Mouse (Mus musculus) MEL (cell line): ENCODE results near the gene Zscan2. TPM values are rescaled to one million over a fixed set of nuclear protein-coding genes. Genes with fewer than 3 reads are reported as not detected.

Experiments
- DNase-seq: peaks from one replicate; pipeline ENCODE4 v3.0.0; 2011; ENCODE audit warnings: low read depth, low spot score
- H3K27ac ChIP-seq: 2 replicates; pipeline ENCODE4 v1.5.1; 2012; ENCODE audit warnings: low read depth, mild to moderate bottlenecking, control low read depth, low read length, moderate library complexity; ENCODE audit not compliant: control insufficient read depth
- H3K27me3 ChIP-seq, 2 experiments: fragments of 150-350 bp in 1 of 2; sonication (generic) in 1 of 2; 2 replicates each; pipeline ENCODE4 v1.6.1; 2012; ENCODE audit warnings: low read length in 2 of 2, mild to moderate bottlenecking in 2 of 2, improper control_type of control experiment in 1 of 2, moderate library complexity in 1 of 2; ENCODE audit not compliant: insufficient read depth in 2 of 2, control insufficient read depth in 1 of 2
- H3K36me3 ChIP-seq, 2 experiments: 2 replicates each; pipeline ENCODE4 v1.6.1; 2012 to 2014; ENCODE audit warnings: low read length in 2 of 2, improper control_type of control experiment in 1 of 2, inconsistent platforms in 1 of 2, mild to moderate bottlenecking in 1 of 2; ENCODE audit not compliant: insufficient read depth in 2 of 2, control insufficient read depth in 1 of 2
- H3K4me1 ChIP-seq, 2 experiments: fragments of 150-350 bp in 1 of 2; sonication (generic) in 1 of 2; 2 replicates each; pipeline ENCODE4 v1.6.1; 2012; ENCODE audit warnings: low read length in 2 of 2, improper control_type of control experiment in 1 of 2, mild to moderate bottlenecking in 1 of 2; ENCODE audit not compliant: insufficient read depth in 2 of 2, control insufficient read depth in 1 of 2
- H3K4me3 ChIP-seq, 2 experiments: fragments of 150-350 bp in 1 of 2; sonication (generic) in 1 of 2; 2 replicates each; pipeline ENCODE4 v1.5.1; 2012; ENCODE audit warnings: low read depth in 2 of 2, low read length in 2 of 2, mild to moderate bottlenecking in 2 of 2, moderate library complexity in 2 of 2, control low read depth in 1 of 2, improper control_type of control experiment in 1 of 2; ENCODE audit not compliant: control insufficient read depth in 1 of 2, insufficient read depth in 1 of 2
- H3K79me2 ChIP-seq: 2 replicates; pipeline ENCODE4 v1.6.1; 2012; ENCODE audit warnings: mild to moderate bottlenecking, low read length, moderate library complexity; ENCODE audit not compliant: control insufficient read depth, poor library complexity, insufficient read depth
- H3K9ac ChIP-seq: 2 replicates; pipeline ENCODE4 v1.6.1; 2012; ENCODE audit warnings: low read depth, mild to moderate bottlenecking, control low read depth, low read length, moderate library complexity; ENCODE audit not compliant: control insufficient read depth, poor library complexity, severe bottlenecking
- H3K9me3 ChIP-seq: fragments of 150-350 bp; sonication (generic); replicated peaks from 2 replicates; pipeline ENCODE4 v1.6.1; 2012; ENCODE audit warnings: mild to moderate bottlenecking, low read length, improper control_type of control experiment, moderate library complexity; ENCODE audit not compliant: insufficient read depth
- BHLHE40 ChIP-seq: IDR thresholded peaks from 2 replicates; pipeline ENCODE4 v1.6.1; 2012; ENCODE audit warnings: low read depth, mild to moderate bottlenecking, inconsistent platforms, low read length, improper control_type of control experiment, borderline replicate concordance
- CHD1 ChIP-seq: IDR thresholded peaks from 2 replicates; pipeline ENCODE4 v1.6.1; 2012; ENCODE audit warnings: low read depth, mild to moderate bottlenecking, inconsistent platforms, low read length, improper control_type of control experiment
- CHD2 ChIP-seq: IDR thresholded peaks from 2 replicates; pipeline ENCODE4 v1.6.1; 2011; ENCODE audit warnings: low read length, improper control_type of control experiment
- CTCF ChIP-seq, 3 experiments: IDR thresholded peaks in 2 of 3; conservative IDR thresholded peaks in 1 of 3; 2 replicates each; pipeline ENCODE4 v1.5.1; 2011 to 2012; ENCODE audit warnings: low read length in 3 of 3, low read depth in 2 of 3, mild to moderate bottlenecking in 2 of 3, improper control_type of control experiment in 1 of 3, inconsistent platforms in 1 of 3, mixed read lengths in 1 of 3, moderate library complexity in 1 of 3; ENCODE audit not compliant: control insufficient read depth in 1 of 3, insufficient read depth in 1 of 3, poor library complexity in 1 of 3, severe bottlenecking in 1 of 3
- E2F4 ChIP-seq: IDR thresholded peaks from 2 replicates; pipeline ENCODE4 v1.6.1; 2011; ENCODE audit warnings: low read depth, low read length, improper control_type of control experiment, borderline replicate concordance
- ELF1 ChIP-seq: IDR thresholded peaks from 2 replicates; pipeline ENCODE4 v1.6.1; 2014; ENCODE audit warnings: low read depth, mild to moderate bottlenecking, inconsistent platforms, low read length, improper control_type of control experiment, moderate library complexity
- EP300 ChIP-seq, 2 experiments: IDR thresholded peaks; 2 replicates each; pipeline ENCODE4 v1.6.1; 2011; ENCODE audit warnings: improper control_type of control experiment in 2 of 2, low read length in 2 of 2, low read depth in 1 of 2, mild to moderate bottlenecking in 1 of 2
- ETS1 ChIP-seq: IDR thresholded peaks from 2 replicates; pipeline ENCODE4 v1.6.1; 2012; ENCODE audit warnings: low read depth, mild to moderate bottlenecking, inconsistent platforms, low read length, improper control_type of control experiment, moderate library complexity
- GABPA ChIP-seq: IDR thresholded peaks from 2 replicates; pipeline ENCODE4 v1.6.1; 2012; ENCODE audit warnings: low read depth, mild to moderate bottlenecking, inconsistent platforms, low read length, improper control_type of control experiment, moderate library complexity
- GATA1 ChIP-seq: IDR thresholded peaks from 2 replicates; pipeline ENCODE4 v1.6.1; 2011; ENCODE audit warnings: low read depth, low read length, improper control_type of control experiment
- HCFC1 ChIP-seq: IDR thresholded peaks from 2 replicates; pipeline ENCODE4 v1.6.1; 2012; ENCODE audit warnings: low read depth, mild to moderate bottlenecking, inconsistent platforms, low read length, improper control_type of control experiment, moderate library complexity
- JUND ChIP-seq: IDR thresholded peaks from 2 replicates; pipeline ENCODE4 v1.6.1; 2011; ENCODE audit warnings: low read depth, mild to moderate bottlenecking, improper control_type of control experiment, low read length
- KAT2A ChIP-seq: conservative IDR thresholded peaks from 2 replicates; pipeline ENCODE4 v1.6.1; 2012; ENCODE audit warnings: low read depth, low read length, improper control_type of control experiment, inconsistent platforms
- MAFK ChIP-seq: IDR thresholded peaks from 2 replicates; pipeline ENCODE4 v1.6.1; 2011; ENCODE audit warnings: low read depth, mild to moderate bottlenecking, low read length, improper control_type of control experiment, borderline replicate concordance
- MAX ChIP-seq: IDR thresholded peaks from 2 replicates; pipeline ENCODE4 v1.6.1; 2011; ENCODE audit warnings: low read length, improper control_type of control experiment
- MAZ ChIP-seq: IDR thresholded peaks from 2 replicates; pipeline ENCODE4 v1.6.1; 2012; ENCODE audit warnings: low read depth, mild to moderate bottlenecking, inconsistent platforms, low read length, improper control_type of control experiment
- MEF2A ChIP-seq: IDR thresholded peaks from 2 replicates; pipeline ENCODE4 v1.6.1; 2014; ENCODE audit warnings: low read depth, mild to moderate bottlenecking, inconsistent platforms, low read length, improper control_type of control experiment; ENCODE audit not compliant: poor library complexity, insufficient replicate concordance, severe bottlenecking; ENCODE audit errors: extremely low read depth
- MYB ChIP-seq: IDR thresholded peaks from 2 replicates; pipeline ENCODE4 v1.6.1; 2011; ENCODE audit warnings: mild to moderate bottlenecking, low read depth, low read length, improper control_type of control experiment
- MYC ChIP-seq: IDR thresholded peaks from 2 replicates; pipeline ENCODE4 v1.6.1; 2011; ENCODE audit warnings: low read depth, mild to moderate bottlenecking, low read length, improper control_type of control experiment, moderate library complexity
- NELFE ChIP-seq: IDR thresholded peaks from 2 replicates; pipeline ENCODE4 v1.6.1; 2011; ENCODE audit warnings: low read depth, low read length, improper control_type of control experiment
- NRF1 ChIP-seq: IDR thresholded peaks from 2 replicates; pipeline ENCODE4 v1.6.1; 2014; ENCODE audit warnings: low read depth, mild to moderate bottlenecking, inconsistent platforms, low read length, improper control_type of control experiment, moderate library complexity; ENCODE audit not compliant: poor library complexity, insufficient read depth, severe bottlenecking
- POLR2A ChIP-seq, 2 experiments: IDR thresholded peaks; 2 replicates each; pipeline ENCODE4 v1.6.1; 2011 to 2012; ENCODE audit warnings: low read length in 2 of 2, mild to moderate bottlenecking in 2 of 2, control low read depth in 1 of 2, improper control_type of control experiment in 1 of 2, low read depth in 1 of 2, moderate library complexity in 1 of 2; ENCODE audit not compliant: control insufficient read depth in 1 of 2, insufficient read depth in 1 of 2, poor library complexity in 1 of 2
- POLR2AphosphoS2 ChIP-seq: IDR thresholded peaks from 2 replicates; pipeline ENCODE4 v1.6.1; 2011; ENCODE audit warnings: low read length, improper control_type of control experiment
- POLR2AphosphoS5 ChIP-seq: IDR thresholded peaks from 2 replicates; pipeline ENCODE4 v1.6.1; 2012; ENCODE audit warnings: low read depth, borderline replicate concordance, mild to moderate bottlenecking, inconsistent platforms, low read length, moderate library complexity, mixed read lengths
- RAD21 ChIP-seq: IDR thresholded peaks from 2 replicates; pipeline ENCODE4 v1.6.1; 2011; ENCODE audit warnings: mild to moderate bottlenecking, low read depth, low read length, improper control_type of control experiment
- RCOR1 ChIP-seq: IDR thresholded peaks from 2 replicates; pipeline ENCODE4 v1.6.1; 2012; ENCODE audit warnings: low read depth, mild to moderate bottlenecking, inconsistent platforms, low read length, improper control_type of control experiment
- SIN3A ChIP-seq: IDR thresholded peaks from 2 replicates; pipeline ENCODE4 v1.6.1; 2012; ENCODE audit warnings: low read length, improper control_type of control experiment, inconsistent platforms
- SMC3 ChIP-seq: IDR thresholded peaks from 2 replicates; pipeline ENCODE4 v1.6.1; 2011; ENCODE audit warnings: low read depth, low read length, improper control_type of control experiment
- TAL1 ChIP-seq: IDR thresholded peaks from 2 replicates; pipeline ENCODE4 v1.6.1; 2012; ENCODE audit warnings: mild to moderate bottlenecking, inconsistent platforms, low read length, moderate library complexity, mixed read lengths
- TBP ChIP-seq: IDR thresholded peaks from 2 replicates; pipeline ENCODE4 v1.8.0; 2011; ENCODE audit warnings: low read depth, low read length, improper control_type of control experiment
- TCF12 ChIP-seq: IDR thresholded peaks from 2 replicates; pipeline ENCODE4 v1.6.1; 2014; ENCODE audit warnings: low read depth, mild to moderate bottlenecking, inconsistent platforms, low read length, improper control_type of control experiment, moderate library complexity
- UBTF ChIP-seq: IDR thresholded peaks from 2 replicates; pipeline ENCODE4 v1.6.1; 2012; ENCODE audit warnings: low read depth, mild to moderate bottlenecking, inconsistent platforms, low read length, improper control_type of control experiment, moderate library complexity, borderline replicate concordance; ENCODE audit not compliant: insufficient read depth
- USF1 ChIP-seq: IDR thresholded peaks from 2 replicates; pipeline ENCODE4 v1.6.1; 2014; ENCODE audit warnings: low read depth, mild to moderate bottlenecking, inconsistent platforms, low read length, improper control_type of control experiment, moderate library complexity
- USF2 ChIP-seq, 2 experiments: IDR thresholded peaks; 2 replicates each; pipeline ENCODE4 v1.6.1; 2011 to 2012; ENCODE audit warnings: improper control_type of control experiment in 2 of 2, low read length in 2 of 2, borderline replicate concordance in 1 of 2, inconsistent platforms in 1 of 2, low read depth in 1 of 2, mild to moderate bottlenecking in 1 of 2; ENCODE audit not compliant: insufficient read depth in 1 of 2
- ZC3H11A ChIP-seq: IDR thresholded peaks from 2 replicates; pipeline ENCODE4 v1.6.1; 2012; ENCODE audit warnings: low read depth, mild to moderate bottlenecking, inconsistent platforms, low read length, improper control_type of control experiment
- ZKSCAN1 ChIP-seq: IDR thresholded peaks from 2 replicates; pipeline ENCODE4 v1.6.1; 2012; ENCODE audit warnings: low read depth, mild to moderate bottlenecking, inconsistent platforms, low read length, improper control_type of control experiment, moderate library complexity
- ZMIZ1 ChIP-seq: IDR thresholded peaks from 2 replicates; pipeline ENCODE4 v1.6.1; 2012; ENCODE audit warnings: low read depth, mild to moderate bottlenecking, inconsistent platforms, low read length, improper control_type of control experiment, moderate library complexity
- ZNF384 ChIP-seq: IDR thresholded peaks from 2 replicates; pipeline ENCODE4 v1.6.1; 2012; ENCODE audit warnings: low read depth, mild to moderate bottlenecking, inconsistent platforms, low read length, improper control_type of control experiment
- polyA plus RNA-seq, 2 experiments: library from polyadenylated mRNA; stranded (reverse) in 1 of 2; unstranded in 1 of 2; fragments of >175 nt in 1 of 2; fragments of >200 nt in 1 of 2; gene quantifications; 2 replicates each; pipeline versions ENCODE4 v1.2.1 to v1.2.4; 2012; ENCODE audit warnings: low replicate concordance in 2 of 2, low read depth in 1 of 2; ENCODE audit not compliant: insufficient read length in 2 of 2, insufficient read depth in 1 of 2, missing spikeins in 1 of 2
- total RNA-seq: library from RNA; depleted of rRNA; stranded (reverse); fragments of 300-350 nt; gene quantifications from 2 replicates; pipeline ENCODE4 v1.2.3, GENCODE M21; 2012

Gene Zscan2
- total and polyA plus RNA-seq, 3 experiments: 1.2 to 2.4 TPM; not detected in 1

- no peaks in the 10 kb centered on the region for H3K27me3 ChIP-seq
- no peaks in the 10 kb centered on the region for H3K79me2 ChIP-seq
- peak; percentile 88 for DNase-seq
- H3K4me3 ChIP-seq: peak overlapping the region; percentile 46 to 50
- peaks cover 0 to 5% of the 10 kb centered on the region in 2 experiments; a peak in 2 of 4 replicates for H3K36me3 ChIP-seq
- H3K27ac ChIP-seq: no peak overlapping the region
- peaks cover 0 to 12% of the 10 kb centered on the region in 2 experiments; a peak in 3 of 4 replicates for H3K4me1 ChIP-seq
- H3K9me3 ChIP-seq: no peaks in the 10 kb centered on the region
- peak overlapping the region; percentile 43 for H3K9ac ChIP-seq
- TF ChIP-seq MYB (no peak), E2F4 (no peak), MAFK (no peak), ZMIZ1 (no peak), NRF1 (no peak), ZKSCAN1 (no peak), POLR2A (IDR thresholded peaks at IDR 0.05; ENCODE audit: control insufficient read depth in 1 of 2, insufficient read depth in 1 of 2, low read depth in 1 of 2, low read length in 2 of 2, poor library complexity in 1 of 2) (no peak), TAL1 (no peak), EP300 (IDR thresholded peaks at IDR 0.05; ENCODE audit: low read depth in 1 of 2, low read length in 2 of 2) (peak; percentile 38 to 55; a peak in 2 of 4 replicates), ZC3H11A (peak; percentile 99), USF1 (no peak), ELF1 (no peak), USF2 (IDR thresholded peaks at IDR 0.05; ENCODE audit: borderline replicate concordance in 1 of 2, insufficient read depth in 1 of 2, low read depth in 1 of 2, low read length in 2 of 2) (no peak), UBTF (no peak), ZNF384 (0 out of 2 replicates have a peak, but pooled peaks have one; percentile 39), JUND (no peak), SMC3 (peak; percentile 99), TBP (0 out of 2 replicates have a peak, but pooled peaks have one; percentile 36), CHD1 (no peak), GABPA (no peak), MEF2A (no peak), GATA1 (peak; percentile 76), RCOR1 (peak; percentile 66), POLR2AphosphoS2 (no peak), BHLHE40 (no peak), TCF12 (no peak), MAX (no peak), CTCF (IDR thresholded peaks at IDR 0.05 in 2 of 3, conservative IDR thresholded peaks at IDR 0.05 in 1 of 3; ENCODE audit: control insufficient read depth in 1 of 3, insufficient read depth in 1 of 3, low read depth in 2 of 3, low read length in 3 of 3, poor library complexity in 1 of 3, severe bottlenecking in 1 of 3) (peak in 2 of 3 experiments; percentile 86 to 95), RAD21 (no peak; the same call in none of the 2 replicates), CHD2 (no peak), ETS1 (no peak), NELFE (no peak), SIN3A (peak; percentile 67), HCFC1 (peak; percentile 51; the same call in 1 of the 2 replicates), KAT2A (no peak), MYC (0 out of 2 replicates have a peak, but pooled peaks have one; percentile 16), MAZ (no peak), POLR2AphosphoS5 (no peak)
Observed at GRCm38 (mm10) chr7:80849710-80850109, 11.0 kb upstream of the Zscan2 start.
